Mouse (Mus musculus): Measurements from ENCODE around the gene Ube4a. TPM values are rescaled to one million over a fixed set of nuclear protein-coding genes. Genes with fewer than 3 reads are reported as not detected.

Gene Ube4a
- polyA plus RNA-seq, 1 experiment: 13.3 TPM

DNA sequence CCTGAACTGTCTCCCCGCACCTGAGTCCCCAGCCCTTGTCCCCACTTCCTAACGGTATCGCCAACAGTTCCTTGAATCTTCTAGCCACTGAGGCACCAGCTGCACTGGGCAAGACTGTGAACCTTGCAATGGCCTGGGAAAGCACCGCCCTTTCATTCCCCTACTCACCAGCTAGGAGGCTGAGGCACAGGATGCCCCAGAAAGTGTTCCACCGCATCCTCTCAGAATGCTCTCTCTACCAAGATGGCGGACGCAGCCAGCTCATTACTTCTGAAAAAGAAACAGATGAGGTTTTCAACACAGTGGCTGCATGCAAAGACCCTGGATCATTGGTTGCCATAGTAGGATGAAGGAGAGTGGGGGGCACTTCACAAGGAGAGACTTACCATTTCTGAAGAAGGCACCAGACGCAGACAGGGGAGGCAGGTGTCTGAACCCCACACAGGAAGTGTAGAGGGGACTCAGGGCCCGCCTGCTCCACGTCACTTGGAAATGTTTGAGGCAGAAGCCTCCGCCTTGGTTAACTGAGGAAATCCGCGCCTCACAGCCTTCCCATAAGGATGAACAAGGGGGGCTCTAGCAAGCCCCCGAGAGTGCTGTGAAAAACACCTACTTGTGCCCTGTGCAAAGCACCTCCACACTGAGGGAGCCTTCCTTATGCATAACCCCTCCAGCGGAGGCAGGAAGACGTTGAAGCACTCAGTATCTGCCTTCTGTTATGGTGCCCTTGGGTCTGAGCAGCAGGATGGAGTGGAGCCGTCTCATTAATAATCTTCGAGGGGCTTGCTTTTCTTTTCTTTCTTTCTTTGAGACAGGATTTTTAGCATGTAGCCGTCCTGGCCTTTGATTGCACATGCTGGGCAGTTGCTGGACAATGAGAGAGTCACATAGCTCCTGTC is 44.0 kb upstream of the Ube4a start, which contains the start of gene Cd3e:
TSS of gene Cd3e (minus strand) at position 448 of the 899 bp plus-strand sequence.
- Histone ChIP-seq H3K36me3 (ENCODE audit: control insufficient read depth, insufficient read depth) (no peaks in the 10 kb centered on the region), H3K79me2 (ENCODE audit: control insufficient read depth, insufficient read depth) (no peaks in the 10 kb centered on the region), H3K27me3 (ENCODE audit: control insufficient read depth, insufficient read depth, insufficient read length) (peaks cover 9% of the 10 kb centered on the region), H3K4me3 (no peak within 1 kb of the TSS), H3ac (ENCODE audit: control insufficient read depth, insufficient read length) (no peak within 1 kb of the TSS), H3K4me2 (ENCODE audit: low read depth) (no peak within 1 kb of the TSS)
- no peak for TF ChIP-seq MYOD1 (IDR thresholded peaks at IDR 0.05; ENCODE audit: control insufficient read depth in 1 of 3, insufficient read length in 2 of 3, low read depth in 2 of 3)

DNA sequence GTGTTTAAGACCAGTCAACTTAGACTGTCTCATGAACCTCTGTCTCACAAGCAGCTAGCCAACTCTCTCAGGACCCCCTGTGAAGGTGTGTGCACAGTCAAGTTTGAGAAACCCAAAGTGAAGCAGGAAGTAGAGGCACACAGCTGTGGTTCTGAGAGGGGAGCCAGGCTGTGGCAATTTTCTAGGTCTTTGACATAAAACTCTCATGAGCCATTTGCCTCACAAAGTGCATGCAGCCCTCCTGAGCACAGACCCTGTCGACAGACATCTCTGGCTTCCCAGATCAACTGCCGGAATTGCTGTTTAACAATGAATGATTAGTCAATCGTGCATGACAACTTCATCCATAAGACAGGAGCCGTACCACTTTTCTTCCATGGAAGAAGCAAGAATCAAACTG is 42.9 kb upstream of the Ube4a start:
- no peak overlapping the region for H3K4me2 ChIP-seq (ENCODE audit: low read depth)
- H3K27me3 ChIP-seq (ENCODE audit: control insufficient read depth, insufficient read depth, insufficient read length): peaks cover 12% of the 10 kb centered on the region
- no peaks in the 10 kb centered on the region for H3K36me3 ChIP-seq (ENCODE audit: control insufficient read depth, insufficient read depth)
- H3K79me2 ChIP-seq (ENCODE audit: control insufficient read depth, insufficient read depth): no peaks in the 10 kb centered on the region
- TF ChIP-seq MYOG (IDR thresholded peaks at IDR 0.05; ENCODE audit: control insufficient read depth in 1 of 3, insufficient read depth in 1 of 3, insufficient read length in 2 of 3, low read depth in 2 of 3): no peak
- no peak for TF ChIP-seq REST (IDR thresholded peaks at IDR 0.05; ENCODE audit: insufficient read depth, insufficient read length)
- TF ChIP-seq SRF (IDR thresholded peaks at IDR 0.05; ENCODE audit: control insufficient read depth, insufficient read length, low read depth): no peak
- TF ChIP-seq TCF12 (IDR thresholded peaks at IDR 0.05; ENCODE audit: insufficient read depth, poor library complexity, severe bottlenecking): no peak
- TF ChIP-seq CEBPB (IDR thresholded peaks at IDR 0.05; ENCODE audit: insufficient read depth, poor library complexity, severe bottlenecking): no peak
- no peak for TF ChIP-seq MAX (IDR thresholded peaks at IDR 0.05; ENCODE audit: low read depth)
- TF ChIP-seq POLR2AphosphoS2 (IDR thresholded peaks at IDR 0.05; ENCODE audit: insufficient read length, low read depth): no peak
- no peak for TF ChIP-seq E2F4 (IDR thresholded peaks at IDR 0.05; ENCODE audit: insufficient read depth)
- no peak for TF ChIP-seq POLR2A (IDR thresholded peaks at IDR 0.05; ENCODE audit: insufficient read length, low read depth)
- no peak for TF ChIP-seq TCF3 (IDR thresholded peaks at IDR 0.05; ENCODE audit: insufficient read length, low read depth)
- TF ChIP-seq MYOD1 (IDR thresholded peaks at IDR 0.05; ENCODE audit: control insufficient read depth in 1 of 3, insufficient read length in 2 of 3, low read depth in 2 of 3): no peak
- TF ChIP-seq USF1 (IDR thresholded peaks at IDR 0.05; ENCODE audit: low read depth): no peak
- H3K4me3 ChIP-seq: no peak overlapping the region
- no peak overlapping the region for H3ac ChIP-seq (ENCODE audit: control insufficient read depth, insufficient read length)

DNA sequence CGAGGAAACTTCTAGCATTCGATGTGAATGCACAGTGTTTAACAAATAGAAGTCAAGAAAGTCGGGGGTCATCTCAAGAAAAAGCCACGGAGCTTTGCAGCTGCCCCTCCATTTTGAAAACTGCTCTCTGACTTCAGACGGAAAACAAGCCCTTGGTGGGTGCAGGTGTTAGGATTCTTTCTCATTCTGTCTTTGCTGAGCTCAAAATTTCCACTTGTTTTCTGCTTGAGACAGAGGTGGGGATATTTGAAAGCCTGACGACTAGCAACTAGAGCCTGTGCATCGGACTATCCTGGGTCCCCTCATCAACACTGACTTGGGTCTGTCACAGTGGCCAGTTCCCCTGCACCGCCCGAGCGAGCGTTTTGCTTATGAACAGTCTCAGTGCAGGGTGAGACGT is 42.0 kb upstream of the Ube4a start:
- no peak overlapping the region for H3K4me2 ChIP-seq (ENCODE audit: low read depth)
- TF ChIP-seq REST (IDR thresholded peaks at IDR 0.05; ENCODE audit: insufficient read depth, insufficient read length): no peak
- no peaks in the 10 kb centered on the region for H3K36me3 ChIP-seq (ENCODE audit: control insufficient read depth, insufficient read depth)
- H3ac ChIP-seq (ENCODE audit: control insufficient read depth, insufficient read length): no peak overlapping the region
- H3K27me3 ChIP-seq (ENCODE audit: control insufficient read depth, insufficient read depth, insufficient read length): peaks cover 15% of the 10 kb centered on the region
- H3K79me2 ChIP-seq (ENCODE audit: control insufficient read depth, insufficient read depth): no peaks in the 10 kb centered on the region
- H3K4me3 ChIP-seq: no peak overlapping the region

DNA sequence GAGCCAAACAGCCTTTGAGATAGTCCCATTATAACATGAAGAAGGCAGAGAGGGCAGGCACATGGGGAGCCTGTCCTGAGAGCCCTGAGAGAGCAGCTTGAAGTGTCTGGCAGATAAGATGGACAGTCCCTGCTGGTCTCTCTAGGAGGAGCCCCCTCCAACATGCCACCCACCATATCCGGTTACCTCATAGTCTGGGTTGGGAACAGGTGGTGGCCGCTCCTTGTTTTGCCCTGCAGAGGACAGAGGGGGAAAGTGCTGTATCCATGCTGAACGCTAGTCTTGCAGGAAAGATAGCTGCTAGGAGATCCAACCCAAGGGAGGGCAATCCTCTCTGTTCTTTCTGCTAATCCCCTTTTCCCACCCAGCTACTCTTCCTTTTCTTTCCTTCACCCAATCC is 34.8 kb upstream of the Ube4a start:
- H3K27me3 ChIP-seq (ENCODE audit: control insufficient read depth, insufficient read depth, insufficient read length): peaks cover 6% of the 10 kb centered on the region
- TF ChIP-seq TCF3 (IDR thresholded peaks at IDR 0.05; ENCODE audit: insufficient read length, low read depth): no peak
- TF ChIP-seq TCF12 (IDR thresholded peaks at IDR 0.05; ENCODE audit: insufficient read depth, poor library complexity, severe bottlenecking): no peak
- peak in 1 of 3 experiments; percentile 38 for TF ChIP-seq MYOG (IDR thresholded peaks at IDR 0.05; ENCODE audit: control insufficient read depth in 1 of 3, insufficient read depth in 1 of 3, insufficient read length in 2 of 3, low read depth in 2 of 3)
- no peak for TF ChIP-seq REST (IDR thresholded peaks at IDR 0.05; ENCODE audit: insufficient read depth, insufficient read length)
- TF ChIP-seq MYOD1 (IDR thresholded peaks at IDR 0.05; ENCODE audit: control insufficient read depth in 1 of 3, insufficient read length in 2 of 3, low read depth in 2 of 3): peak in 2 of 3 experiments; percentile 48 to 67
- no peak for TF ChIP-seq CEBPB (IDR thresholded peaks at IDR 0.05; ENCODE audit: insufficient read depth, poor library complexity, severe bottlenecking)
- no peak for TF ChIP-seq USF1 (IDR thresholded peaks at IDR 0.05; ENCODE audit: low read depth)
- TF ChIP-seq POLR2AphosphoS2 (IDR thresholded peaks at IDR 0.05; ENCODE audit: insufficient read length, low read depth): no peak
- TF ChIP-seq E2F4 (IDR thresholded peaks at IDR 0.05; ENCODE audit: insufficient read depth): no peak
- no peak for TF ChIP-seq MAX (IDR thresholded peaks at IDR 0.05; ENCODE audit: low read depth)
- no peak for TF ChIP-seq POLR2A (IDR thresholded peaks at IDR 0.05; ENCODE audit: insufficient read length, low read depth)
- no peak overlapping the region for H3ac ChIP-seq (ENCODE audit: control insufficient read depth, insufficient read length)
- no peak overlapping the region for H3K4me3 ChIP-seq
- no peaks in the 10 kb centered on the region for H3K79me2 ChIP-seq (ENCODE audit: control insufficient read depth, insufficient read depth)
- peak overlapping the region; percentile 52 for H3K4me2 ChIP-seq (ENCODE audit: low read depth)
- H3K36me3 ChIP-seq (ENCODE audit: control insufficient read depth, insufficient read depth): no peaks in the 10 kb centered on the region

DNA sequence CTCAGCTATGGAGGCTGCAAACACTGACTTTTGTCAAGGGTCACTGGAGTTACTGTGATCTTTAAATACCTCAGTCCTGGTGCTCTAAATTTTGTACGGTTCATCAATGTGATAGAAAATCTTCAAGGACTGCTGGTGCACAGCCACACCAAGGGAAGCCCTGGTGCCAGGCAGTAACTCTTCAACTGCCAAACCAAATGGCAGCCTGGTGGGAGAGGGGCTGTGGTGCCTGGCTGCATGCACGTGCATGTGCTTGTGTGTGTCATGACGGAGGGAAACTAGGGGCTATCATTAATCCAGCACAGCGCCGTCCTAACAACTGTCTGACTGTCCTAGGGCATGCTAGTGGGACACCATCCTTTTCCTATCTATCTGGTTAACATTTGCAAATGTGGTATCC is 34.4 kb upstream of the Ube4a start:
- no peaks in the 10 kb centered on the region for H3K79me2 ChIP-seq (ENCODE audit: control insufficient read depth, insufficient read depth)
- no peak overlapping the region for H3ac ChIP-seq (ENCODE audit: control insufficient read depth, insufficient read length)
- no peak for TF ChIP-seq TCF12 (IDR thresholded peaks at IDR 0.05; ENCODE audit: insufficient read depth, poor library complexity, severe bottlenecking)
- no peak for TF ChIP-seq POLR2A (IDR thresholded peaks at IDR 0.05; ENCODE audit: insufficient read length, low read depth)
- no peak for TF ChIP-seq E2F4 (IDR thresholded peaks at IDR 0.05; ENCODE audit: insufficient read depth)
- no peak for TF ChIP-seq TCF3 (IDR thresholded peaks at IDR 0.05; ENCODE audit: insufficient read length, low read depth)
- no peak for TF ChIP-seq USF1 (IDR thresholded peaks at IDR 0.05; ENCODE audit: low read depth)
- peaks cover 6% of the 10 kb centered on the region for H3K27me3 ChIP-seq (ENCODE audit: control insufficient read depth, insufficient read depth, insufficient read length)
- H3K36me3 ChIP-seq (ENCODE audit: control insufficient read depth, insufficient read depth): no peaks in the 10 kb centered on the region
- H3K4me3 ChIP-seq: no peak overlapping the region
- H3K4me2 ChIP-seq (ENCODE audit: low read depth): peak overlapping the region; percentile 52

Measured in myocyte (in vitro differentiated cells).